Mouse (Mus musculus) spleen, adult 18-20 months (tissue): ENCODE data around the gene Tnfrsf9.

Source experiments
- DNase-seq, 2 experiments: peaks; one replicate each; pipeline ENCODE4 v3.0.0; 2022; ENCODE audit warnings: mixed read lengths in 2 of 2

Gene Tnfrsf9

GRCm38 (mm10) chr4:150937293-150938062, 23.1 kb downstream of the Tnfrsf9 start:
- DNase-seq, result peak in 1 of 2 experiments; percentile 10

GRCm38 (mm10) chr4:150938063-150938452, 23.7 kb downstream of the Tnfrsf9 start:
- no peak for DNase-seq

GRCm38 (mm10) chr4:150939991-150940651, 25.8 kb downstream of the Tnfrsf9 start:
- no peak for DNase-seq

- DNase-seq, result no peak
Observed at GRCm38 (mm10) chr4:150944707-150945106, 30.3 kb downstream of the Tnfrsf9 start.

GRCm38 (mm10) chr4:150950972-150951371, 36.6 kb downstream of the Tnfrsf9 start:
- DNase-seq, result no peak

- no peak for DNase-seq
Observed at GRCm38 (mm10) chr4:150956369-150957105, 42.2 kb downstream of the Tnfrsf9 start.

- no peak for DNase-seq
Observed at GRCm38 (mm10) chr4:150957106-150957458, 42.7 kb downstream of the Tnfrsf9 start.

- no peak for DNase-seq
Observed at GRCm38 (mm10) chr4:150958536-150958935, 44.2 kb downstream of the Tnfrsf9 start.

- no peak for DNase-seq
Observed at GRCm38 (mm10) chr4:150962231-150962630, 47.9 kb downstream of the Tnfrsf9 start.

- no peak for DNase-seq
Observed at GRCm38 (mm10) chr4:150963711-150964110, 49.3 kb downstream of the Tnfrsf9 start.

- DNase-seq, result peak; percentile 51 to 82
Observed at GRCm38 (mm10) chr4:150964635-150965554, 50.5 kb downstream of the Tnfrsf9 start.

GRCm38 (mm10) chr4:150965555-150965951, 51.2 kb downstream of the Tnfrsf9 start:
- no peak for DNase-seq

- DNase-seq, result peak in 1 of 2 experiments; percentile 35
Observed at GRCm38 (mm10) chr4:150966556-150966955, 52.2 kb downstream of the Tnfrsf9 start.

- DNase-seq, result no peak
Observed at GRCm38 (mm10) chr4:150968956-150969355, 54.6 kb downstream of the Tnfrsf9 start.

GRCm38 (mm10) chr4:150973264-150973663, 58.9 kb downstream of the Tnfrsf9 start:
- DNase-seq, result no peak

GRCm38 (mm10) chr4:150975145-150975544, 60.8 kb downstream of the Tnfrsf9 start:
- DNase-seq, result no peak

- DNase-seq, result no peak
Observed at GRCm38 (mm10) chr4:150978156-150978910, 64.0 kb downstream of the Tnfrsf9 start.

- DNase-seq, result no peak
Observed at GRCm38 (mm10) chr4:150979455-150979854, 65.1 kb downstream of the Tnfrsf9 start.

- DNase-seq, result no peak
Observed at GRCm38 (mm10) chr4:150980153-150980552, 65.8 kb downstream of the Tnfrsf9 start.

- DNase-seq, result peak in 1 of 2 experiments; percentile 13
Observed at GRCm38 (mm10) chr4:150990148-150990547, 75.8 kb downstream of the Tnfrsf9 start.
